Mouse (Mus musculus) gastrocnemius, postnatal 25 days (tissue): ENCODE results near the gene Macc1. TPM values are rescaled to one million over a fixed set of nuclear protein-coding genes. Genes with fewer than 3 reads are reported as not detected.

Source experiments
- DNase-seq: peaks from one replicate; pipeline ENCODE4 v3.0.0; 2022
- total RNA-seq, 2 experiments: library from RNA; stranded (reverse); gene quantifications; 1 replicate in 1 of 2; 2 replicates in 1 of 2; pipeline ENCODE4 v1.2.3; 2021

Macc1 gene
- total RNA-seq, 2 experiments from 2014 or later, result not detected

- DNase-seq, result no peak
Measured at GRCm38 (mm10) chr12:119511145-119511544, 197.1 kb downstream of the Macc1 start.

Other genes with a start within 250 kb of the Macc1 start
- under 1 TPM; 0.75 to 0.90 TPM for gene Itgb8, start 75.5 kb upstream of the Macc1 start, total RNA-seq